Mouse (Mus musculus) E14TG2a.4 (cell line): ENCODE measurements at regions not wholly inside any gene's neighbourhood (a gene's known extent, or its start where the extent isn't known, plus 50 kb on each side); places are given as distances from the start of the nearest gene placed in this dataset.

Source experiments
- CTCF ChIP-seq: conservative IDR thresholded peaks from 2 replicates; pipeline ENCODE4 v1.5.1; 2014; ENCODE audit warnings: low read length
- POU5F1 ChIP-seq: IDR thresholded peaks from 2 replicates; pipeline ENCODE4 v1.6.1; 2014; ENCODE audit warnings: low read length, borderline replicate concordance

DNA sequence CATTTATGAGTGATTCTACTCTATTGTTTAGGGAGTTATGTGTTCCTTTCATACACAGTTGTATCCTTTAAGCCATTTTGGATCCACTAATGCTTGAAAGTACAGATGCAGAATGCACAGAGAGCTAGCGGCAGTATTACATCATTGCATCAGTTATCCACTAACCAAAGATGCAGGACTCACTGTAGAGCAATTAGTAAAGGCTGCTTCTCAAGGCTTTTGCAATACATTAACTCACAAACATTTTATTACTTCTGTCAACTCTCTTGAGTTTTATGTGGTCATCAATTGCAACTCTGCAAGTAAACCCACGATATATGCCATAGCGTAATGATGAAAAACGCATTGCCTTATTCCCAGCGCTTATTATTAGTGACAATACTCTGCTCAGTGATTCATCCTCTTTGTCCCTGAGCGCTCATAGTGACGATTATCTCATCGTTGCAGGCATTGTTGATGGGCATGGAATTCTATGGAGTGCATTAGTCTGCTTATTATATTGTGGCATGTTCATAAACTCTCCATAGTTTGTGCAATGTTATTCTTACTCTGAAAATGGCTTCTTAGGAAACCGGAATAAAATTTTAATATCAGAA is 722.1 kb downstream of the Utrn start:
- TF ChIP-seq CTCF (no peak), POU5F1 (no peak)
